ENCODE assay signal across 19 mouse cellular contexts in the genomic region with DNA sequence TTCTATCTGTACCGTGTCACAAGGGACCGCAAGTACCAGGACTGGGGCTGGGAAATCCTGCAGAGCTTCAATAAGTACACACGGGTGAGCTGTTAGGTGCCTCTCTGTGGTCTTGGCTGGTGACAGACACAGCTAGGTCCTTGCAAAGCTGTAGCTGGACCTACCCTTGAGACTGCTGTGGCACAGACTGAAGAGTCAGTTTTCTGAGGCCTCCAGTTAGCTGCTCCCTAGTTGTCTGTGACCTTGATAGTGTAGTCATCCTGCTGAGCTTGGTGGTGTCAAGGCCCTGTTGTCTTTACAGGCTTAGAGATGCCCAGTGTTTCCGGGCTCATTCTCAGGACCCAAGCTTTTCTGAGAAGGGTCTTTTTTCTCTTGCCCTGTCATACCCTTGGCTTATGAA. TPM values are rescaled to one million over a fixed set of nuclear protein-coding genes. Genes with fewer than 3 reads are reported as not detected.
"Had no signal": no experiment of that assay in that cellular context is flagged by ENCODE, and none has a peak within 500 bp of the region (broad histone marks: within the 10 kb centered on the region; RNA-seq: fewer than 3 reads in every experiment).

No protein-coding gene starts in this region.

- H3K27ac ChIP-seq: midbrain, embryonic 10.5 days; midbrain, embryonic 12.5 days; neural tube, embryonic 13.5 days; neural tube, embryonic 15.5 days; stomach, embryonic 15.5 days; stomach, postnatal 0 days had no signal

- DNase-seq: lung, adult 18-20 months; lung, embryonic 14.5 days; lung, postnatal 10 days; lung, postnatal 4 days; midbrain, embryonic 14.5 days; right cerebral cortex, postnatal 14 days; thymus, adult 2 months; thymus, postnatal 25 days; thymus, postnatal 4 days had no signal

- H3K9ac ChIP-seq: lung, embryonic 14.5 days; midbrain, embryonic 12.5 days; neural tube, embryonic 13.5 days; neural tube, embryonic 15.5 days; stomach, embryonic 15.5 days had no signal

- H3K4me2 ChIP-seq: lung, embryonic 14.5 days; midbrain, embryonic 12.5 days; neural tube, embryonic 13.5 days; neural tube, embryonic 15.5 days; stomach, embryonic 15.5 days had no signal

- H3K9me3 ChIP-seq: midbrain, embryonic 10.5 days; midbrain, embryonic 12.5 days; neural tube, embryonic 13.5 days; neural tube, embryonic 15.5 days; stomach, embryonic 15.5 days had no signal

- ATAC-seq: midbrain, embryonic 16.5 days had no signal

- H3K27me3 ChIP-seq: midbrain, embryonic 12.5 days; neural tube, embryonic 13.5 days; neural tube, embryonic 15.5 days; stomach, embryonic 15.5 days had no signal

- H3K4me1 ChIP-seq: midbrain, embryonic 12.5 days; neural tube, embryonic 13.5 days; stomach, embryonic 15.5 days had no signal

- H3K4me3 ChIP-seq: midbrain, embryonic 10.5 days; midbrain, embryonic 12.5 days; myocyte; neural tube, embryonic 13.5 days; neural tube, embryonic 15.5 days; stomach, embryonic 15.5 days had no signal

RNA-seq across cellular contexts. Expression of gene Grin1, which starts 30.5 kb away (rescaled TPM):
- total RNA-seq: megakaryocyte, adult 5-6 weeks; megakaryocyte-erythroid progenitor cell, adult 5-6 weeks had no signal
